Mouse (Mus musculus): ENCODE data around the gene Vps52. TPM values are rescaled to one million over a fixed set of nuclear protein-coding genes. Genes with fewer than 3 reads are reported as not detected.

The Vps52 gene
- polyA plus RNA-seq, 1 experiment = 24.4 TPM

GRCm38 (mm10) chr17:33931947-33932346, 23.7 kb upstream of the Vps52 start:
- no peaks in the 10 kb centered on the region for H3K27me3 ChIP-seq (ENCODE audit: control insufficient read depth, insufficient read depth, insufficient read length)
- H3K79me3 ChIP-seq (ENCODE audit: low read depth) = peaks cover 4% of the 10 kb centered on the region
- H3ac ChIP-seq (ENCODE audit: control insufficient read depth, insufficient read length, low read depth) = no peak overlapping the region
- no peak overlapping the region for H3K4me3 ChIP-seq (ENCODE audit: insufficient read depth, poor library complexity, severe bottlenecking)
- TF ChIP-seq CEBPB (IDR thresholded peaks at IDR 0.05; ENCODE audit: low read depth) (no peak), USF1 (IDR thresholded peaks at IDR 0.05; ENCODE audit: low read depth) (no peak), CTCF (IDR thresholded peaks at IDR 0.05; ENCODE audit: control insufficient read depth, insufficient read depth, insufficient read length) (no peak), MYOG (IDR thresholded peaks at IDR 0.05; ENCODE audit: control insufficient read depth, extremely low read depth, insufficient read length) (no peak), MYOD1 (IDR thresholded peaks at IDR 0.05; ENCODE audit: control insufficient read depth, insufficient read length, low read depth) (no peak), MAX (IDR thresholded peaks at IDR 0.05) (no peak), FOSL1 (IDR thresholded peaks at IDR 0.05; ENCODE audit: insufficient read depth, low read length, poor library complexity, severe bottlenecking) (no peak)
- H3K36me3 ChIP-seq (ENCODE audit: control insufficient read depth, insufficient read depth) = peaks cover 7% of the 10 kb centered on the region
- H3K79me2 ChIP-seq (ENCODE audit: control insufficient read depth, insufficient read depth) = peaks cover 33% of the 10 kb centered on the region

- TF ChIP-seq MAX (IDR thresholded peaks at IDR 0.05) = no peak
- TF ChIP-seq CTCF (IDR thresholded peaks at IDR 0.05; ENCODE audit: control insufficient read depth, insufficient read depth, insufficient read length) = no peak
- TF ChIP-seq USF1 (IDR thresholded peaks at IDR 0.05; ENCODE audit: low read depth) = no peak
- TF ChIP-seq CEBPB (IDR thresholded peaks at IDR 0.05; ENCODE audit: low read depth) = no peak
- no peak for TF ChIP-seq MYOG (IDR thresholded peaks at IDR 0.05; ENCODE audit: control insufficient read depth, extremely low read depth, insufficient read length)
- TF ChIP-seq MYOD1 (IDR thresholded peaks at IDR 0.05; ENCODE audit: control insufficient read depth, insufficient read length, low read depth) = no peak
- no peak for TF ChIP-seq FOSL1 (IDR thresholded peaks at IDR 0.05; ENCODE audit: insufficient read depth, low read length, poor library complexity, severe bottlenecking)
- Histone ChIP-seq H3K36me3 (ENCODE audit: control insufficient read depth, insufficient read depth) (peaks cover 2% of the 10 kb centered on the region), H3K79me3 (ENCODE audit: low read depth) (peaks cover 4% of the 10 kb centered on the region), H3K79me2 (ENCODE audit: control insufficient read depth, insufficient read depth) (peaks cover 33% of the 10 kb centered on the region), H3ac (ENCODE audit: control insufficient read depth, insufficient read length, low read depth) (no peak overlapping the region), H3K4me3 (ENCODE audit: insufficient read depth, poor library complexity, severe bottlenecking) (no peak overlapping the region), H3K27me3 (ENCODE audit: control insufficient read depth, insufficient read depth, insufficient read length) (no peaks in the 10 kb centered on the region)
Measured at GRCm38 (mm10) chr17:33932448-33932847, 23.2 kb upstream of the Vps52 start.

- H3K79me2 ChIP-seq (ENCODE audit: control insufficient read depth, insufficient read depth) = peaks cover 32% of the 10 kb centered on the region
- H3K79me3 ChIP-seq (ENCODE audit: low read depth) = peaks cover 4% of the 10 kb centered on the region
- H3ac ChIP-seq (ENCODE audit: control insufficient read depth, insufficient read length, low read depth) = no peak overlapping the region
- H3K4me3 ChIP-seq (ENCODE audit: insufficient read depth, poor library complexity, severe bottlenecking) = no peak overlapping the region
- TF ChIP-seq CTCF (IDR thresholded peaks at IDR 0.05; ENCODE audit: control insufficient read depth, insufficient read depth, insufficient read length) = no peak
- no peak for TF ChIP-seq USF1 (IDR thresholded peaks at IDR 0.05; ENCODE audit: low read depth)
- no peak for TF ChIP-seq CEBPB (IDR thresholded peaks at IDR 0.05; ENCODE audit: low read depth)
- TF ChIP-seq FOSL1 (IDR thresholded peaks at IDR 0.05; ENCODE audit: insufficient read depth, low read length, poor library complexity, severe bottlenecking) = no peak
- TF ChIP-seq MYOD1 (IDR thresholded peaks at IDR 0.05; ENCODE audit: control insufficient read depth, insufficient read length, low read depth) = no peak
- TF ChIP-seq MYOG (IDR thresholded peaks at IDR 0.05; ENCODE audit: control insufficient read depth, extremely low read depth, insufficient read length) = no peak
- no peak for TF ChIP-seq MAX (IDR thresholded peaks at IDR 0.05)
- H3K36me3 ChIP-seq (ENCODE audit: control insufficient read depth, insufficient read depth) = no peaks in the 10 kb centered on the region
- no peaks in the 10 kb centered on the region for H3K27me3 ChIP-seq (ENCODE audit: control insufficient read depth, insufficient read depth, insufficient read length)
Measured at GRCm38 (mm10) chr17:33932970-33933369, 22.6 kb upstream of the Vps52 start.

- Histone ChIP-seq H3K27me3 (ENCODE audit: control insufficient read depth, insufficient read depth, insufficient read length) (no peaks in the 10 kb centered on the region), H3K79me2 (ENCODE audit: control insufficient read depth, insufficient read depth) (peaks cover 36% of the 10 kb centered on the region), H3K36me3 (ENCODE audit: control insufficient read depth, insufficient read depth) (no peaks in the 10 kb centered on the region), H3K79me3 (ENCODE audit: low read depth) (peaks cover 9% of the 10 kb centered on the region), H3ac (ENCODE audit: control insufficient read depth, insufficient read length, low read depth) (no peak overlapping the region), H3K4me3 (ENCODE audit: insufficient read depth, poor library complexity, severe bottlenecking) (no peak overlapping the region)
- TF ChIP-seq MYOG (IDR thresholded peaks at IDR 0.05; ENCODE audit: control insufficient read depth, extremely low read depth, insufficient read length) (no peak), USF1 (IDR thresholded peaks at IDR 0.05; ENCODE audit: low read depth) (no peak), FOSL1 (IDR thresholded peaks at IDR 0.05; ENCODE audit: insufficient read depth, low read length, poor library complexity, severe bottlenecking) (no peak), CTCF (IDR thresholded peaks at IDR 0.05; ENCODE audit: control insufficient read depth, insufficient read depth, insufficient read length) (no peak), MAX (IDR thresholded peaks at IDR 0.05) (no peak), CEBPB (IDR thresholded peaks at IDR 0.05; ENCODE audit: low read depth) (no peak)
Measured at GRCm38 (mm10) chr17:33935422-33936055, 20.1 kb upstream of the Vps52 start.

GRCm38 (mm10) chr17:33936993-33937392, 18.6 kb upstream of the Vps52 start:
- no peak overlapping the region for H3ac ChIP-seq (ENCODE audit: control insufficient read depth, insufficient read length, low read depth)
- H3K27me3 ChIP-seq (ENCODE audit: control insufficient read depth, insufficient read depth, insufficient read length) = no peaks in the 10 kb centered on the region
- no peak overlapping the region for H3K4me3 ChIP-seq (ENCODE audit: insufficient read depth, poor library complexity, severe bottlenecking)
- H3K79me3 ChIP-seq (ENCODE audit: low read depth) = peaks cover 18% of the 10 kb centered on the region
- TF ChIP-seq MAX (IDR thresholded peaks at IDR 0.05) (no peak), USF1 (IDR thresholded peaks at IDR 0.05; ENCODE audit: low read depth) (no peak), MYOG (IDR thresholded peaks at IDR 0.05; ENCODE audit: control insufficient read depth, extremely low read depth, insufficient read length) (no peak), MYOD1 (IDR thresholded peaks at IDR 0.05; ENCODE audit: control insufficient read depth, insufficient read length, low read depth) (no peak), CTCF (IDR thresholded peaks at IDR 0.05; ENCODE audit: control insufficient read depth, insufficient read depth, insufficient read length) (no peak), FOSL1 (IDR thresholded peaks at IDR 0.05; ENCODE audit: insufficient read depth, low read length, poor library complexity, severe bottlenecking) (no peak), CEBPB (IDR thresholded peaks at IDR 0.05; ENCODE audit: low read depth) (no peak)
- H3K36me3 ChIP-seq (ENCODE audit: control insufficient read depth, insufficient read depth) = no peaks in the 10 kb centered on the region
- H3K79me2 ChIP-seq (ENCODE audit: control insufficient read depth, insufficient read depth) = peaks cover 40% of the 10 kb centered on the region
